Mouse (Mus musculus) right cerebral cortex, adult 18-20 months (tissue): Measurements from ENCODE around the gene Pik3r5.
A peak's percentile ranks its signal among the peaks of the same experiment; 100 is the strongest.

Experiments
- DNase-seq: peaks from one replicate; pipeline ENCODE4 v3.0.0; 2022; ENCODE audit warnings: mixed read lengths

Gene Pik3r5

DNA sequence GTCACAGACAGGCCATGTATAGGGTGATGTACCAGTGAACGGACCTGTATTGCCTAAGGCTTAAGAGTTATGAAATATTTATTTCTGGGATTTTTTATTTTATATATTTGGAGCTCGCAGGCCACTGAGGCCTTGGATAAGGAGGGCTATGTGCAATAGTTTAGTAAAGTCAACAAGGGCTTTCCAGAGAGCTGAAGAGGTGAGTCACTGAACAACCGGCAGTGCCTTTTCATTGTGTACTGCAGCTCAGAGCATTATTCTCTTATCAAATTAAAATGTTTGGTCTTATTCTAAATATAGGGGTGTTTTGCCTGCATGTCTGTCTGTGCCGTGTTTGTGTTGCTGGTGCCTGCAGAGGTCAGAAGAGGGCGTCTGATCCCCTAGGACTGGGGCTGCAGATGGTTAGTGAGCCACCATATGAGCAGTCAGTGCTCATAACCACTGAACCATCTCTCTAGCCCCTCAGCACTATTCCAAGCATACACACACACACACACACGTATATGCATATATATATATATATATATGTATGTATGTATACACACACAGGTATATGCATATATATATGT is 56.4 kb downstream of the Pik3r5 start:
- no peak for DNase-seq

DNA sequence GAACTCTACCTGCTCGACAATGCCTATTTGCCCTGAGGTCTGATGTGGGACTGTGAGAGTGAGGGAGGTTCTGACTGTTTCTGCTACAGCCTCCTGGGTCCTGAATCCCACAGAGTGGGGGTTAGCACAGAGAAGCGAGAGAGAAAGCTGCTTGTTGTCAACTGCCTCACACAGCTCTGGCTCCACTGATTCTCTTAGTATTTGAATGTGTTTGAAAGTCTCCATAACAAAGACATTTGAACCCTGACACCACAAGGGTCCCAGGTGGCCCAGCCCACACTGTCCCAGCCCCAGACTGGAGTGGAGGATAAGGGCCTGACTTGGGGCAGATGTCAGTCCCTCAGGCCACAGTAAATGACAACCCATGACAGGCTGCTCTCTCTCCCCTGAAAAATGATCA is 57.3 kb downstream of the Pik3r5 start:
- DNase-seq = no peak

DNA sequence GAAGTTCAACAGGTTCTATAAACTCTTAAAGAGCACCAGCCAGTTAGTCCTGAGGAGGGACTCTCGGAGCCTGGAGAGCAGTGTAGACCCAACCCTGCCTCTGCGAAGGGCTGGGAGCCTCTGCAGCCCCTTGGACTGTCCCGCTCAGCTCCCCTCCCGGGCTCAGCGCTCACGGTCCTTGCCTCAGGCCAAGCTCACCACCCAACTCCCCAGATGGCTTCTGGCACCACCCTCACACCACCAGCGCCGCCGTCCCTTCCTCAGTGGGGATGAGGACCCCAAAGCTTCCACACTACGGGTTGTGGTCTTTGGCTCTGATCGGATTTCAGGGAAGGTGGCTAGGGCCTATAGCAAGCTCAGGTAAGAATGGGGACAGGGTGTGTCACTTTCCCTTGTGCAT is 60.7 kb downstream of the Pik3r5 start:
- no peak for DNase-seq

DNA sequence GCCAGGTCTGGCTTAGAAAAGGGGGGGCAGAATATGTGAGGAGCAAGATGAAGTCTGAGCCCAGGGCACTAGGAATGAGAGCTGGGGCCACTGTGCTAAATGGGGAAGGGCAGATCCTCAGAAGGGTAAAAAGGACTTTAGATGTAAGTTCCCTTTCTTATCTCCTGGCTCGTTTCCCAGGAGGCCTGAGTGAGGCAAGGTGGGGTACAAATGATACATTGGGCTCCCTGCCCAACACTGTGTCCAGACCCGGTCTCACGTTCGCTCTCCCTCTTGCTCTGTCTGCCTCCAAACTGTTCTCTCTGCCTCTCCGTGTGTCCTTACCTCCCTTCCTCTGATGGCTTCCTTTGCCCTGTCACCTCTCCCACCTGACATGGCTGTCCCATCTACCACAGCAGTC is 61.8 kb downstream of the Pik3r5 start:
- DNase-seq = no peak

DNA sequence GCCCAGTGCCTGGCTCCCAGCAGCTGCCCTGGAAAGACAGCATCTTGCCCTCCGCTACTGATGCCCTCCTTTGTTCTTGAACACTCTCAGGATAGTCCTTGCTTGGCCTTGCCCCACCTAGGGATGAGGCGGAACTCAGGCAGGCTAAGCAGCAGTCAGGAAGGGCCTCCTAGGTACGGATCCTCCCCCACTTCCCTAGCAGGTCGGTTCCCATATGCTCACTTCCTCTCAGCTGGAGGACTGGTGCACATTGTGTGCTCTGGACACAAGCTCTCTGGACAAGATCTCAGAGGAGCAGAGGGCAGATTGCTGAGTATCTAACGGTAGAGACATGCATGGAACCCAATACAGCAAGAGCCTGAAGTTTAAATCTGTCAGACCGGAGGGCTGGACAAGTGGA is 65.2 kb downstream of the Pik3r5 start:
- no peak for DNase-seq

DNA sequence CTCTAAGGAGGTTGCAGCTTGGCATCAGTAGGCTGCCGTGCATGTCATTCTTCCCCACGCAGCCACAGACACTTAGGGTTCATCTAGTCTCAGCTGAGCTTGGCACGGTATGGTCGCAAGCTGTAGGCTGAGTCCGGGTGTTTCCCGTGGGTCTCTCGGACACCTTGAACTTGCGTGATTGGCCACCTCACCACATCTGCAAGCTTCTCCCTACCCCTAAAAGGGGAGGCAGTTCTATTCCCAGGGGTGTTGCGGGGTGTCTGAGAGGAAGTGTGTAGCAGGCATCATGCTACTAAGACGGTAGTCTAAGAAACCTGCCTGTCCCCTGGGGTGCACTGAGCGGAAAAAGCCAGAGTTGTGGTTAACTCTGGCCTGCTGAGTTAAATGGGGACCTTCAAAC is 66.6 kb downstream of the Pik3r5 start:
- DNase-seq = no peak

DNA sequence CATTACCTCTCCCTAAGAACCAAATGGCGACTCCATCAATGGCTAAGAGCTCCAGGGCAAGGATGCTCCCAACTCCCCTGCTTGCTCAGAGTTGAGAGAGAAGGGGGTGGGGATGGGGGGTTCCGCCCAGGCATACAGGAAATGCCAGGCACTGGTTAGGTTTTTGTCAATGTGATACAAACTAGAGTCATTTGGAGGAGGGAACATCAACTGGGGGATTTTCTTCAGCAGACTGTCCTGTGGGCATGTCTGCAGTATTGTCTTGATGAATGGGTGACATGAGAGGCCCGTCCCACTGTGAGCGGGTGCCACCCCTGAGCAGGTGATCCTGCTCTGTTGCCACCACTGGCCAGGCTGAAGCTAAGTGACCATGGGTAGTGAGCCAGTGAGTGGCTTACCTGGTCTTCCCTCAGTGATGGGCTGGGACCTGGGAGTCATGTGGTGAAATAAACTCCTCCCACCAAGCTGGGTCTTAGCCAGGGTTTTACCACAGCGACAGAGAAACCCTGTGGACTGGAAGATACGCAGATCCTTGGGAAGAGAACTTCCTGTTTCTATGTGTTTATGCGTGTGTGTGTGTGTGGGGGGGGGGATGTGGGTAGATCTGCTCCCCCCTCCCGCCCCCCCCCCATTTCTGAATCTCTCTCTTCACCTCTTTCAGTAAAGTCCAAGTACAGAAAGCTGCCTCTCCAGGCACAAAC is 67.2 kb downstream of the Pik3r5 start:
- DNase-seq = no peak

DNA sequence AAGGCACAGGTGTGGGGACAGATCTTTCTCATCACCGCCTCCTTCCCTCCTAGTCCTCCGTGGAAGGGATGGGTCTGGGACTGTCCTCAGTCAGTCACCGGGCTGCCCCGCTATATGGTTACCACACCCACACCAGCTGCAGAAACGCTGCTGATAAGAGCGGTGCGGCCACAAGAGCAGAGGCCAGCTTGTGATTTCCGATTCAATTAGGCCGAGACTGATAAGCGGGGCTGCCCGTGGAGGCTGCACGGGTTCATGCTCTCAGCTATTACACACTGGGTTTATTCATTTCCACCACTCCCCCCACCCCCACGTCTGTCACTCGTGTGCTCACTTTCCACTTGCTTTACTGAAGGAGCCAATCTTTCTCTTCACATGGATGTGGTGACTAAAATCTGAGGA is 69.0 kb downstream of the Pik3r5 start:
- DNase-seq = no peak

DNA sequence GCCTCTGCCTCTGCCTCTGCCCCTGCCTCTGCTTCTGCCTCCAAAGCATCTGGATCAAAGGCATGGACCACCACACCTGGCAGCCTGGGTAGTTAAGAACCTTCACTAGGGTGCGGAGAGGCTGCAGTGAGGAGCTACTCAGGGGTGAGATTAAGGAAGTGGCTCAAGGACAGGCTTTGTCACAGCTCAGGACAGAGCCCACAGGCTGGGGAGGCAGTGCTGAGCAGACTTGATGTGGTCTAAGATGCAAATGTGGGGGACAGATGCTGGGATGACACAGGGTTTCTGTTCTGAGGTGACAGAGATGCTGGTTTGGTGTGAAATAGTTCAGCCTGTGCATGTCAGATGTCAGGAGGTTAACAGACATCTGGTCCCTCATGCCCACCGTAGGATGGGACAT is 70.5 kb downstream of the Pik3r5 start:
- DNase-seq = no peak

DNA sequence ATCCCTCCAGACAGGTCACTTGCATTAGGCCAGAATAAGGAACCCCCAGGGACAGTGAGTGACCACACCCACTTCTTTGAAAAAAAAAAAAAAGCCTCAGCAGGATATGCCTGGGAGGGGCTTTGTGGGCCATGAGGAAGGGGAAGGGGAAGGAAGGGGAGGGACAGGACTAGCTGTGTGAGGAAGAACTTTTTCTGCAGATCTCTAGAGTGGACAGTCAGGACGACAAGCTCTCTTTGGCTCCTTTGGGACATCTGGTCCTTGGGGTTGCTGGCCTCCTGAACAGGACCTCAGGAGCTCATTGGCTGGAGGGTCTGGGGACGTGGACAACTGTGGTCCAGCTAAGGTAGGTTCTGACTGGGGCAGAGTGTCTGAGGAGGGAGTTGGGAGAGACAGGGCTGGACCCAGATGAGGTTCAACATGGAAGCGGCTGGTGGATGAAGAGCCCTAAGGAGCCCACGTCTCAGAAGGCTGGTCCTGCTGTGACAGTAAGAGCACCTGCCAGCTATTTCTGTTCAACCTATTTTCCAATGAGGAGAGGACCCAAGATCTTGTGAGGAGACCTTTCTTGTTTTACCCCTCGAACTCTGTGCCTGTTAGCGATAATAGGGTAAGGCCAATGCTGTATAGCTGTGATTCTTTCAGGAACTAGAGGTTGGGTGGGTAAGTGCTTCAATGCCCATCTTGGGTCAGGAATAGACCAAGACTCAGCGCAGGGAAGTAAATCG is 71.1 kb downstream of the Pik3r5 start, which contains the start of gene Pik3r6:
Pik3r6 (plus strand) TSS at position 118 of the 728 bp plus-strand sequence.
- DNase-seq = no peak

DNA sequence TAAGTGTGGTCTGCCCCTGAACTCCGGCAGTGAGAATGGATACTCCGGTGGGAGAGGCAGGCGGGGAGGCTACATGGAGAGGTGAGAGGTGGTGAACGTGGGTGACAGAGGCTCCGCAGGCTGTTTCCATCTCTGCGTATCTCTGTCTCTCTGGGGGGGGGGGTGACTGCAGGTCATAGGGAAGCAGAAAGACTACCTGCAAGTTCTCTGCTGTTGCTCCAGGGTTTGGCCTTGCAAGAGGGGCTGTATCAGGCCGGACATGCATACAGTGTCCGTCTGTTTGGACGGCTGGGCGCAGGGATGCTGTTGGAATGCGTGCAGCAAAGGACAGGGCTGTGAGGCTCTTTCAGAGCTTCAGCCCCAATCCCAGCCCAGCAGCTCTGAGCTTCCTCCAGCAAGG is 73.0 kb downstream of the Pik3r5 start:
- no peak for DNase-seq

DNA sequence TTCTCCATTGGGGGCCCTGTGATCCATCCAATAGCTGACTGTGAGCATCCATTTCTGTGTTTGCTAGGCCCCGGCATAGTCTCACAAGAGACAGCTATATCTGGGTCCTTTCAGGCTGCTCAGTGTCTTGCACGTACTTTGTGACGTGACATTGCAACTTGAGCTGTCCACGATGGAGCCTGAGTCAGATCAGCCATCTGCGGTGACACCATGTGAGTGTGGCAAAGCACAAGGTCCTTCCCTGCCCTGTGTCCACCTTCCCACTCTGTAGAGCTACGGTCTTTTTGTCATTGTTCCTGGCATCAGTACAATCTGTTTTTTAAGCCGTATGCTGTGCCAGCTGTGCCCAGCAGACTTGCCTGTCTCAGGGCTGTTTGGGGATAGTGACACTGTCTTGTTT is 75.3 kb downstream of the Pik3r5 start:
- no peak for DNase-seq

DNA sequence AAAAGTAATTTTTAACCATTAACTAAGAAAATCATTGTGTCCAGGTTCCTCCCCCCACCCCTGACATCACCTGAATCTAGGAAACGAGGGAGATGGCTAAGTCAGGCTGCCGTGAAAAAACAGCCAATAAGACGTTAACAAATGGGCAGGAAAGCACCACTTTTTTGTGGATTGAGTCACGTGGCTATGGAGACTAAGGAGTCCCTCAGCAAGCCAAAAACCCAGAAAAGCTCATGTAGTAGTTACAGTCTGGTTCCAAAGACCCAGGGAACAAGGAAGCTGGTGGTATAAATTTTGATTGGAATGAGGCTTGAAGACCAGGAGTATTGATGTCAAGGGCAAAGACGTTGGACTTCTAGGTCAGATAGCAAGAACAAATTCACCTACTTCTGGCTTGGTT is 76.7 kb downstream of the Pik3r5 start:
- DNase-seq = no peak

DNA sequence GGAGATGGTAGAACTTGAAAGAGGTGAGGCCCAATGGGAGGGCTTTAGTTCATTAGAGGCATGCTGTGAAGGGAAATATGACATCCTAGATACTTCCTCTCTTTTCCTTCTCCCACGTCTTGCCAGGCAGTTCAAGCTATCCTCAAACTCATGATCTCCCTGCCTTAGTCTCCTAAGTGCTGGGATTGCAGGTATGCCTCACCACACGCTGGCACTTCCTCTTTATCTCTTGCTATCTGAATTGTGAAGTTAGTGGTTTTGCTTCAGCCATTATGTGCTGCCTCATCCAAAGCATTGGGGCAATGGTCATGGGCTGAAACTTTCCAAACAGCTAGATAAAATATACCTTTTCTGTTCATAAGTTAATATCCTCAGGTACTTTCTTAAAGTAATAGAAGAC is 77.3 kb downstream of the Pik3r5 start:
- no peak for DNase-seq

DNA sequence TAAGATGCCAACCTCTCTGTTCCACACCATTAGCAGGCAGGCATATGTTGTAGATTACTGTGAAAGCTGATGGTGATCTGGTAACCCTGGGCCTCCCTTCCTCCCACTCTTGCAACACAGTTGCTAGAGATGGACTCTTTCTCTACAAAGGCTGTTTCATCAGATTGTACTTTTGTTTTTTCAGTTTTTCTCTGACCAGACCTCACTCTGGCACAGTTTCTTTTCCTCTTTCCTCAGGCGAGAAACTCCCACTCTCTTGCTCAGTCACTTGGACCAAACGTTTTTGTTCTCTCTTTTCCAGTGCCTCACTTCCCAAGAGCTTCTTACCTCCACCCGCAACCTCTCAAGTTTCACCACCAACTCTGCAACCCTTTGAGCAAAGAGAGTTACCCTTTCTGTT is 82.0 kb downstream of the Pik3r5 start:
- DNase-seq = no peak

DNA sequence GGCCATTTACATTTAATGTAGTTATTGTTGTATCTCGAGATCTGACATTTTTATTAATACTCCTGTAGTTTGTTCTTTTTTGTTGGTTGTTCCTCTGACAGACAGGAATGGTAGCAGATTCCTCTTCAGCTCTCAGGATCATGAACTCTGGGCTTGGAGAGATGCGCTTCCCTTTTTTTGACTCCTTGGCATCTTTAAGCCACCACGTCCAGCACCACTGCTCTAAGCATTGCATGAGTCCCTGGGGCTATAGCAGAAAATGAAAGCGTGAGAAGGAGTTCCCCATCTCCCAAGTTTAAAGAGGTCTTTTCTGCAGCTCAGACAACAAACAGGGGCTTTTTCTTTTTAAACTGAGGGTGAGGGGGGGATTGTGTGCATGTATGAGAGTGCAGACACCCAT is 87.4 kb downstream of the Pik3r5 start:
- no peak for DNase-seq

DNA sequence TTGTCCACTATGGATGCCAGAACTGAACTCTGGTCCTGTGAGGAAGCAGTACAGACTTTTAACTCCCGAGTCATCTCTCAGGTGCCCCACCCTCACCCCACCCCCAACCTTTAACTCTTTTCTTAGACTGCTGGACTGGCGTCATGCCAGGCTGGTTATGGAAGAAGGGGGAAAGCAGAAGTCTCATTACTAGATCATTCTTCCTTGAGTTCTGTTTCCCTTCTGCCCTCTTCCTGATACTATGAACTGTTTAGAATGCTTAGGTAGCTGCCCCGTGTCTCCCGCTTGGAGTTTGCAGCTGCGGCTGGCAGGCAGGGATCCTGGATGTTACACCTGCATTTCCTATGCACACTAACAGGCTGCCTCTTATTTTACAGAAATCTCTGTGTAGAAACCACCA is 87.9 kb downstream of the Pik3r5 start:
- no peak for DNase-seq

DNA sequence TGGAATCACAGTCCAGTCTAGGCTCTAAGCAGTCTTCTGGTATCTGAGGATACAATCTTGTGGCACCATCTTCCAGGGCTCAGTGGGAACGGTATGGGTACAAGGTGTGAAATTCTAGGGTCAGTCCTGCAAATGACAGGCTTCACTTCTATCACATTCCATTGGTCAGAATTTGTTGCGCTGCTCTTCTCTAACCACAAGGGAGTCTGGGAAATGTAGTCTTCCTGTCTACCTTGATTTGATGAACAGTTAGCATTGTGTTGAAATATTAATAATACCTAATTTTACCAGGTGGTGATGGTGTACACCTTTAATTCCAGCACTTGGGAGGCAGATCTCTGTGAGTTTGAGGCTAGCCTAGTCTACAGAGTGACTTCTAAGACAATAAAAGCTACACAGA is 88.5 kb downstream of the Pik3r5 start:
- DNase-seq = no peak

DNA sequence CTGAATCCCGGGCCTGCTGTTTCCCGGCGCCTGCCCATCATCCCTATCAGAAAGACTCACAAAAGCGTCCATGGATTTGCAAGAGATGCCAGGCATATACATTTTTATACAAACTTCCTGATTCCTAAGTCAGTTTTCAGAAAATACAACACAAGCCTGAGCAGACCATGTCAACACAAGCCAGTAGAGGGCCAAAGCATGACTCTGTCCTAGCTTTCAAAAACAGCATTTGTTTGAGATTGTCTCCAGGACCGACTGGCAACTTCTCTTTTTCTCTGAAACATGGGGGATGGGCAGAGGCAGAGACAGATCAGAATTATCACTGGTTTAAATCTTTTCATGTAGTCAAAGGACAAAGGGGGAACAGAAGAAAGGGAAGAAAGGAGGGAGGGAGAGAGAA is 89.4 kb downstream of the Pik3r5 start:
- no peak for DNase-seq

DNA sequence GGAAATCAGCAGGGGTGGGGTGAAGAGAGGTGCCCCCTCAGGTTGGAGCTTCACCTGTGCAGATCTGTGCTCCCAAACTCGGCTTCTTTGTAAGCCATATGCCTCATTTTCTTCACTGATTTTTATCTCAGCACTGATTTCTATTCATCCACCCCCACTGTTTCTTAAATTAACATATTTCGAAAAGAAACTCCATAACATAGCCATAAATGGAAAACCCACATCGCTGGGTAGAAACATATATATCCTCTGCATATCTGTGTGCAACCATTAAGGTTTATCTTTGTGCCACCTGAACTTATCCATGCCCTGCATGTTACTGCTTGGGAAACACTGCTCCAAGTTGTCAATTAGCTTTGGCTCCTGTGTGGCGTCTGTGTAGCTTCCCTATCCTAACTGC is 94.5 kb downstream of the Pik3r5 start:
- no peak for DNase-seq

DNA sequence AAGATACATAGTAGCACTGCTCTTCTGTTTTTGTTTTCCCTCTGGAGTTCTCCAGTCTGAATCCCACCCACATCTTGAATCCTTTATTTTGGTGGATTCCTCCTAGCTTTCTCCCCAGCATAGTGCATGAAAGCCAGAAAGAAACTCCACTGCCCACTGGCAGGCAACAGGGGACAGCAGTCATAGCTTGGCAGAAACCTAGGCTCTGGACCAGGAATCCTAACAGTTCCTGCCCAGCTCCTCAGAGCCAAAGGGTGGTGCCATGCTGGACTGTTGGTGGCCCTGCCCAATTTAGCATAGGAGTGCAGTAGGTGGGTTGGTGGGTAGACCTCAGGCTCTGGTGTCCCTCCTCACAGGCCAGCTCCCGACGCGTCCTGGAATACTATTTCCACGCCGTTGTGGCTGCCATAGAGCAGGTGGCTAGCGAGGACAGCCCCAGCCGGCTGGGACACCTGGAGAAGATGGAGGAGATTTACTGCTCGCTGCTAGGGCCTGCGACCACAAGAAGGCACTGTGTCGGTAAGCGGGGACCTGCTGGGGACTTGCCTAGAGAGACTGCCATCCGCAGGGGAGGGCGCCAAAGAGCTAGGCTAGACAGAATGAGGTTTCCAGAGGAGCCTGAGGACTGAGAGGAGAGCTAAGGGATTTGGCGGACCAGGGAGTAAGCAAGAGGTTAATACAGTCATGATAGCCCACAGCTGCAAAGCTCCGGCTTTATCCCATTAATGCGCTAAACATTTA is 99.3 kb downstream of the Pik3r5 start:
- peak; percentile 74 for DNase-seq

DNA sequence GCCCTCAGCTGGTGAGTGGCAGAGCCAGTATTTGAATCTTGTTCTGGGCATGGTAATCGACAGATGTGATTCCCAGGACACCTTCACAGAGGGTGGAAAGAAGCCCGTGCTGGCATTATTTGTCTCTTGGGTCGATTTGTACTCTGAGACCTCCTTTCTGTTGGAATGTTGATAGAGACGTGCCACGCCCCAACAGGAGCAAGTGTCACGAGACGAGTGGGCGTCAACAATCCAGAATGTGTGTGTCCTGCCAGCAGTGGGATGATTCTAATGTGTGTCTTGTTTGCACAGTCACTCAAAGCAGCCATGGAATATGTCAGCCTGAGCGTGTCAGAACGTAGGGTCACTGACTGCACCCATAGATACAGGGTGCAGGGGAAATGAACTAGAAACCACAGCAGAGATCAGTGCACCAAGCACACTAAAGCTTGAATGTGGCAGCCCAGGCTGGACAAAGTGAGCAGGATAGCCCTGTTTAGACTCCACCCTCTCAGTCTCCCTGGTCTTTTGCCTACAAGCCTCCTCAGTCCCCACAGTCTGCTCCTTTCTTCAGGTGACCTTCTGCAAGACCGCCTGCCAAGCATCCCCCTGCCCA is 100.1 kb downstream of the Pik3r5 start:
- no peak for DNase-seq

DNA sequence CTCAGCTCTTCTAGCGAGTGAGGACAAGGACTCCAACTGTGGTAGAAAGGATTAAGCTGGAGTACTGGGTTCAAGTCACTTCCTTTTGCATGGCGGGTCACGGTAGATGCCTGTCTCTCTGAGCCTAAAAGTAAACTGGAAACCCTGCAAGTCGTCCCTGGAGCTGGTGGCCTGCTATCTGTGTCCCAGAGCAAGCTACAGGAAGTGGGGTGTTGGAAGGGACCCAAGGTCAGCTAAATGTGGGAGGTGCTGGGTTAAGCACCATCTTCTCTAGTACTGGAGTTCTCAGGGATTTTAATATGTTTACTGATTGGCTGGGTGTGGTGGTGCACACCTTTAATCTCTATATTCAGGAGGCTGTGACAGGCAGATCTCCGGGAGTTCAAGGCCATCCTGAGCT is 100.9 kb downstream of the Pik3r5 start:
- DNase-seq = no peak
